In genomic region chr13:96924985-96925745, GRCm38 (mm10) we compare ENCODE assay signal across 8 mouse cellular contexts. TPM values are rescaled to one million over a fixed set of nuclear protein-coding genes. Genes with fewer than 3 reads are reported as not detected.
DNase-seq lines count a peak whose midpoint lies in the region; ATAC-seq and TF ChIP-seq lines count a peak whose summit lies in the region.

No protein-coding gene starts in this region.

- peak overlapping the region; percentile 59 for H3K4me3 ChIP-seq in lung, adult 2 months (replicated peaks; ENCODE audit: extremely low read depth, low read depth, low read length)
- H3K4me3 ChIP-seq in heart, embryonic 14.5 days (ENCODE audit: control insufficient read depth in 1 of 2, insufficient read depth in 1 of 2, low read depth in 1 of 2, low read length in 2 of 2), result peak overlapping the region; percentile 57 to 73
- H3K4me3 ChIP-seq in limb, embryonic 11.5 days (ENCODE audit: low read depth, low read length), result peak overlapping the region; percentile 70
- peak overlapping the region; percentile 77 for H3K4me3 ChIP-seq in myocyte

- H3K4me2 ChIP-seq in heart, embryonic 14.5 days (ENCODE audit: low read length), result peak overlapping the region; percentile 96
- peak overlapping the region; percentile 99 for H3K4me2 ChIP-seq in limb, embryonic 11.5 days (ENCODE audit: low read depth, severe bottlenecking)
- peak overlapping the region; percentile 71 for H3K4me2 ChIP-seq in myocyte (ENCODE audit: low read depth)

- H3K79me2 ChIP-seq in myocyte (ENCODE audit: control insufficient read depth, insufficient read depth), result peaks cover 50% of the 10 kb centered on the region

- no peak for TF ChIP-seq CTCF in lung, adult 2 months (IDR thresholded peaks at IDR 0.05; ENCODE audit: insufficient read depth, low read length)
- TF ChIP-seq CTCF in brain, embryonic 14.5 days (IDR thresholded peaks at IDR 0.05; ENCODE audit: borderline replicate concordance, extremely low read depth, insufficient read depth, insufficient read length), result no peak

- H3K36me3 ChIP-seq in heart, embryonic 14.5 days (ENCODE audit: control insufficient read depth, insufficient read depth, low read length), result no peaks in the 10 kb centered on the region
- H3K36me3 ChIP-seq in limb, embryonic 11.5 days (ENCODE audit: control insufficient read depth, insufficient read depth, low read length), result no peaks in the 10 kb centered on the region
- H3K36me3 ChIP-seq in myocyte (ENCODE audit: control insufficient read depth, insufficient read depth), result peaks cover 5% of the 10 kb centered on the region

- H3K27me3 ChIP-seq in heart, embryonic 14.5 days (ENCODE audit: control insufficient read depth, insufficient read depth, low read length), result peaks cover 16% of the 10 kb centered on the region
- peaks cover 7% of the 10 kb centered on the region; the same call in 1 of the 2 replicates for H3K27me3 ChIP-seq in limb, embryonic 11.5 days (ENCODE audit: control insufficient read depth, insufficient read depth, low read length)
- H3K27me3 ChIP-seq in myocyte (ENCODE audit: control insufficient read depth, insufficient read depth, insufficient read length), result no peaks in the 10 kb centered on the region

- 2% methylated on average over 53 of the region's 53 CpGs for WGBS in lung, adult 2 months
- 1% methylated on average over 53 of the region's 53 CpGs for WGBS in heart, embryonic 14.5 days
- 1% methylated on average over 53 of the region's 53 CpGs for WGBS in limb, embryonic 11.5 days

- H3K4me1 ChIP-seq in lung, adult 2 months (ENCODE audit: control insufficient read depth, insufficient read depth, low read length), result no peaks in the 10 kb centered on the region
- no peaks in the 10 kb centered on the region; a peak in 1 of 4 replicates for H3K4me1 ChIP-seq in heart, embryonic 14.5 days (ENCODE audit: control insufficient read depth in 2 of 2, insufficient read depth in 2 of 2, low read length in 2 of 2)
- peaks cover 17% of the 10 kb centered on the region; the same call in 1 of the 2 replicates for H3K4me1 ChIP-seq in limb, embryonic 11.5 days (ENCODE audit: control insufficient read depth, insufficient read depth, low read length)

- H3K27ac ChIP-seq in heart, embryonic 14.5 days (replicated peaks in 1 of 2; ENCODE audit: control insufficient read depth in 1 of 2, insufficient read depth in 1 of 2, low read depth in 2 of 2, low read length in 2 of 2), result no peak overlapping the region
- no peak overlapping the region for H3K27ac ChIP-seq in limb, embryonic 11.5 days (replicated peaks; ENCODE audit: low read depth, low read length)

- H3ac ChIP-seq in myocyte (ENCODE audit: control insufficient read depth, insufficient read length), result peak overlapping the region; percentile 71

- TF ChIP-seq POLR2A in lung, adult 2 months (IDR thresholded peaks at IDR 0.05; ENCODE audit: borderline replicate concordance, extremely low read depth, low read depth, low read length), result no peak
- no peak for TF ChIP-seq POLR2A in brain, embryonic 14.5 days (IDR thresholded peaks at IDR 0.05; ENCODE audit: borderline replicate concordance, extremely low read depth, insufficient read depth, insufficient read length, poor library complexity, severe bottlenecking)
- TF ChIP-seq POLR2A in myocyte (IDR thresholded peaks at IDR 0.05; ENCODE audit: insufficient read length, low read depth), result no peak

- H3K9ac ChIP-seq in heart, embryonic 14.5 days (ENCODE audit: low read length), result peak overlapping the region; percentile 78
- H3K9ac ChIP-seq in limb, embryonic 11.5 days (ENCODE audit: low read length), result peak overlapping the region; percentile 72

- peak; percentile 52; the same call in 1 of the 2 replicates for ATAC-seq in heart, embryonic 14.5 days (ENCODE audit: insufficient number of reproducible peaks, insufficient read depth, low FRiP score, low read depth)
- ATAC-seq in limb, embryonic 11.5 days (ENCODE audit: insufficient number of reproducible peaks, low FRiP score, low TSS enrichment, low read depth), result no peak; the same call in 1 of the 2 replicates

- peak; percentile 4 for DNase-seq in lung, adult 2 months
- no peak for DNase-seq in lung, postnatal 25 days (ENCODE audit: low spot score)
- peak; percentile 41 for DNase-seq in brain, embryonic 14.5 days (ENCODE audit: low read depth)
- DNase-seq in limb, embryonic 11.5 days (ENCODE audit: low spot score), result peak; percentile 61
- no peak for DNase-seq in c-Kit-positive CD71-positive TER-119-positive erythroid progenitor cells, embryonic 14.5 days (ENCODE audit: low spot score)
- DNase-seq in gastrocnemius, adult 18-20 months (ENCODE audit: low spot score), result no peak

- H3K9me3 ChIP-seq in heart, embryonic 14.5 days (ENCODE audit: control insufficient read depth, low read length), result no peaks in the 10 kb centered on the region
- H3K9me3 ChIP-seq in limb, embryonic 11.5 days (ENCODE audit: control insufficient read depth, low read length), result no peaks in the 10 kb centered on the region

TF ChIP-seq in myocyte, 11 proteins besides CTCF, POLR2A, EP300 and RAD21:
- no peak for TF ChIP-seq MAX (IDR thresholded peaks at IDR 0.05; ENCODE audit: low read depth)
- TF ChIP-seq USF1 (IDR thresholded peaks at IDR 0.05; ENCODE audit: low read depth), result no peak
- TF ChIP-seq CEBPB (IDR thresholded peaks at IDR 0.05; ENCODE audit: insufficient read depth, poor library complexity, severe bottlenecking), result no peak
- no peak for TF ChIP-seq SRF (IDR thresholded peaks at IDR 0.05; ENCODE audit: control insufficient read depth, insufficient read length, low read depth)
- no peak for TF ChIP-seq POLR2AphosphoS2 (IDR thresholded peaks at IDR 0.05; ENCODE audit: insufficient read length, low read depth)
- TF ChIP-seq TCF12 (IDR thresholded peaks at IDR 0.05; ENCODE audit: insufficient read depth, poor library complexity, severe bottlenecking), result no peak
- no peak for TF ChIP-seq MYOG (IDR thresholded peaks at IDR 0.05; ENCODE audit: control insufficient read depth in 1 of 3, insufficient read depth in 1 of 3, insufficient read length in 2 of 3, low read depth in 2 of 3)
- TF ChIP-seq E2F4 (IDR thresholded peaks at IDR 0.05; ENCODE audit: insufficient read depth), result no peak
- TF ChIP-seq REST (IDR thresholded peaks at IDR 0.05; ENCODE audit: insufficient read depth, insufficient read length), result no peak
TF ChIP-seq in myocyte: peak in this region for 0.

RNA-seq across cellular contexts. Expression of gene Gcnt4, which starts 0.7 kb away (rescaled TPM):
- polyA plus RNA-seq in lung, adult 2 months (2012; rRNA removed), result 0.07 and 0.08 TPM in 2 replicates
- 0.11 and 0.15 TPM in 2 replicates for polyA plus RNA-seq in brain, embryonic 14.5 days (2012; rRNA removed)
- polyA plus RNA-seq in heart, embryonic 14.5 days (2014; fragmentation: Nextera tagmentation; extraction: Ambion mirVana), result 0.31 and 0.46 TPM in 2 replicates
- 0.23 and 0.24 TPM in 2 replicates for polyA plus RNA-seq in limb, embryonic 11.5 days (2014; fragmentation: Nextera tagmentation; extraction: Ambion mirVana)
- polyA plus RNA-seq in myocyte (2012; fragmentation: generic; extraction: Trizol), result 3.1 TPM
- under 1 TPM; 0.05 TPM for total RNA-seq in gastrocnemius, adult 18-20 months (2021)

Comparison
In these comparisons a context has a peak if more than half of its experiments do, and no peak if none do; other contexts are left out.
1. DNase-seq: peak in lung, adult 2 months (single experiment), brain, embryonic 14.5 days (single experiment) and limb, embryonic 11.5 days (single experiment); none in lung, postnatal 25 days (single experiment), c-Kit-positive CD71-positive TER-119-positive erythroid progenitor cells, embryonic 14.5 days (single experiment) and gastrocnemius, adult 18-20 months (single experiment).
2. Peak in every context shown above with its lines, with median percentiles within 50 percentile points of each other: H3K4me3 ChIP-seq and H3K4me2 ChIP-seq.